Mouse (Mus musculus) macrophage (primary cell): ENCODE data around the gene Hspb7. TPM values are rescaled to one million over a fixed set of nuclear protein-coding genes. Genes with fewer than 3 reads are reported as not detected.

Experiments
- H3K27ac ChIP-seq: fragments of 350-480 bp; formaldehyde crosslinking; 2 replicates; pipeline ENCODE4 v1.9.0; 2021
- H3K36me3 ChIP-seq: fragments of 350-480 bp; formaldehyde crosslinking; 2 replicates; pipeline ENCODE4 v1.9.0; 2021; ENCODE audit errors: inconsistent target
- H3K4me3 ChIP-seq: fragments of 350-480 bp; formaldehyde crosslinking; 2 replicates; pipeline ENCODE4 v1.9.0; 2021; ENCODE audit errors: inconsistent target
- H3K79me2 ChIP-seq: fragments of 350-480 bp; formaldehyde crosslinking; 2 replicates; pipeline ENCODE4 v1.9.0; 2021; ENCODE audit errors: inconsistent target
- WGBS: methylation state at CpG from one replicate; pipeline ENCODE4 v1.1.7; 2026; ENCODE audit warnings: inconsistent platforms; ENCODE audit not compliant: missing documents; 5-methylcytosine and 5-hydroxymethylcytosine counted together
- polyA plus RNA-seq: library from polyadenylated mRNA; stranded (reverse); fragments of 250-400 nt; gene quantifications from 3 replicates; pipeline ENCODE4 v1.2.4, GENCODE M21; 2018; ENCODE audit warnings: inconsistent platforms
- total RNA-seq, 78 experiments: library from RNA; depleted of rRNA; stranded (reverse); fragments of 250-400 nt; gene quantifications; 1 replicate in 9 of 78; 2 replicates in 24 of 78; 3 replicates in 43 of 78; 4 replicates in 2 of 78; pipeline ENCODE4 v1.2.4; 2018; ENCODE audit warnings: inconsistent platforms in 56 of 78

Hspb7 gene
- total RNA-seq (2018; cell fraction: chromatin; rRNA removed): not detected
- not detected for total RNA-seq (2018; cell fraction: cytosol; rRNA removed)
- under 1 TPM in 1 of 26 experiments, not detected in 25; 0.24 TPM for total RNA-seq (2018; cell fraction: nucleus; rRNA removed)
- polyA plus RNA-seq: not detected in 3 replicates

DNA sequence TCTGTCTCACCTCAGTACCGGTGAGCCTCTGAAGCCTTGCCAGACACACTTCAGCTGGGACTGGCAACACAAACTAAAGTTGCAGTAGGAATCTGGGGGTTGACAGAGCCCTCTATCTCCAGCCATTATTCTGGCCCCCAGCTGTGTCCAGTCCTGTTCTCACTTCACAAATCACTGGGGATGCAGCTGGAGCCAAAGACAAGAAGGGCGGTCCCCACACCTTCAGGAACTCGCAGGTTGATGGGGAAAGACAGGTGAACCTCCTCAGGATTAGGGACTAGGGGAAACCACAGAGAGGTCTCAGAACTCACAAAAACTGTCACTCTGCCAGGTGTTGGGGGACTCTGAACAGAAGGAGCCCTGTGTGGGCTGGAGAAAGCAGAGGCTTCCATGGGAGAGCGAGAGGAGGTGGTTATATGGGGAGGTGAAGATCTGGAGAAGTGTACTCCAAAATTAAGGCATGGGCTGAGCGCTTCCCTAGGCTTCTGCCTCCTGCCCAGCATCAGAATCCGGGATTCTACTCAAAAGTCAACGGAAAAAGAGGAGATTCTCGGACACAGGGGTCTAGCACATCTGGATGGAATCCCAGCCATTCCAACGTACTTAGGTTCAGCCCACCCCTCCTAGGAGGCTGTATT, at the start of gene Hspb7:
Gene Hspb7 (plus strand): TSS at position 588 of the 638 bp plus-strand sequence.
- WGBS: 79% methylated on average over 9 of the region's 9 CpGs
- Histone ChIP-seq H3K79me2 (no peaks in the 10 kb centered on the region), H3K27ac (peak within 1 kb of the TSS; percentile 44), H3K4me3 (no peak within 1 kb of the TSS), H3K36me3 (no peaks in the 10 kb centered on the region)

DNA sequence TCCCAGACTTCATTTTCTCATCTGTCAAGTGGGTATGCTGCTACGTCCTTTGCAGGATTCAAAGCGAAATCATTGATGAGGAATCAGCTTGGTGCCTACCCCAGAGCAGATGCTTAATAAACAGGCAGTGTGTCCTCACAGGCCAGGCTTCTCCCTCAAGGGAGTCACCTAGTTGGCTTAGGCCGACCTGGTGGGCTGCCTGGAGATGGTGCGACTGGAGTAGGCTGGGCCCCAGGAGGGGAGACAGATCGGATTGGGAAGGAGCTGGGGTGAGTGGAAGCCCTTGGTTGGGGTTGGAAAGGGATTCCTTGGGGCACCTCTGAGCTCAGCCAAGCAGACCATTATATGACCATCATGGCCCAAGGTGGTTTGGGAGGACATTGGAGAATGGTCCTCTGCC, 48.2 kb upstream of the Hspb7 start:
- Histone ChIP-seq H3K27ac (no peak overlapping the region), H3K36me3 (no peaks in the 10 kb centered on the region), H3K79me2 (no peaks in the 10 kb centered on the region), H3K4me3 (no peak overlapping the region)
- 90% methylated on average over 5 of the region's 5 CpGs for WGBS

DNA sequence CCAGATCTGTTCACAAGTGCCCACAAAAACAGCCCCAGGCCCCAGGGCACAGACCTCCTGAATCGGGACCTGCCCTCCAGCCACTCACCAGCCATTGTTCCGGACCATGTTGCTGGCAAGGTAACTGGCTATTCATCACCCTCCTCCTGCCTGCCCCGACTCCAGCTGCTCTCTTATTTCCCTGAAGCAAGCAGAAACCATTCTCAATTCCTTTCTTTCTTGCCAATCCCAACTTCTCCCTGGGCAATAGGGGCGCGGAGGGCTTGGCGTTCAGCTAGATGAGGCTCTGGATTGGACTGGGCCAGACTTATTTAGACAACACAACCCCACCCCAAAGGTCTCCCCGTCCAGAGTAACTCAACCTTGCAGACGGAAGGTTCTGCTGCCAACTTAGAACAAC, 40.9 kb upstream of the Hspb7 start:
- no peaks in the 10 kb centered on the region for H3K36me3 ChIP-seq
- WGBS: 76% methylated on average over 8 of the region's 8 CpGs
- no peak overlapping the region for H3K4me3 ChIP-seq
- no peaks in the 10 kb centered on the region for H3K79me2 ChIP-seq
- no peak overlapping the region for H3K27ac ChIP-seq

DNA sequence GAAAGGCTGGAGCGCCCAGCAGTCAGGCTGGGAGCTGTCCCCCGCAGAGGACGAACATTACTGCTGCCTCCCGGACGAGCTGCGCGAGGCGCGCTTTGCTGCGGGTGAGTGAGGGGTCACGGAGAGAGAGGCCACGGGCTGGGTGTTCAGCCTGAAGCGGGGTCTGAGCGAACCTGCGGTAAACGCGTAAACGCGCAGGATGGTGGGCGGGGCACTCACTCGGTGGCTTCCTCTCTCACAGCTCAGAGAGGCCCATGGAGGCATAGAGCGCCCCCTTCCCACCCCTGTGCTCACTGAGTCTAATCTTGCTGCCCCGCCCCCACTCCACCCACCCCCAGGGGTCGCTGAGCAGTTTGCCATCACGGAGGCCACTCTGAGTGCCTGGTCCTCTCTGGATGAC, 38.2 kb upstream of the Hspb7 start:
- Histone ChIP-seq H3K27ac (no peak overlapping the region), H3K79me2 (no peaks in the 10 kb centered on the region), H3K4me3 (no peak overlapping the region), H3K36me3 (no peaks in the 10 kb centered on the region)
- under 1% methylated on average over 23 of the region's 25 CpGs for WGBS

DNA sequence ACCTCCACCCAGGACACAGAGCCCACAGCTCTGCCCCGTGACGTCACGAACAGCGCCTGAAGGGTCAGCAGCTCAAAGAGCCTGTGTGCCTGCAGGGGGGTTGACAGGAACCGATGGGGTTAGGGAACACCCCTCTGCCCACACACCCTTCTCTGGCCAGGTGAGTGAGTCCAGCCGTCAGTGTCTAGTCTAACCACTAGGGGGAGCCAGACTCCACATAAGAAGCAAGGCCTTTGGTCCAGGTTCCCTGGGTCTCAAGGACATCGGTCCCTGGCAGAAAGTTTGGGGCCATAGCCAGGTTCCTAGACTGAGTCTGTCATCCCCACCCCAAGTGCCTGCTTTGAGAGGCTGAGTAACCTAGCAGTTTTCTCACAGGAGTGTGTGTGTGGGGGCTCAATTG, 35.3 kb upstream of the Hspb7 start:
- whole genome bisulfite sequencing: under 1% methylated on average over 7 of the region's 7 CpGs
- Histone ChIP-seq H3K27ac (no peak overlapping the region), H3K36me3 (no peaks in the 10 kb centered on the region), H3K4me3 (no peak overlapping the region), H3K79me2 (no peaks in the 10 kb centered on the region)

DNA sequence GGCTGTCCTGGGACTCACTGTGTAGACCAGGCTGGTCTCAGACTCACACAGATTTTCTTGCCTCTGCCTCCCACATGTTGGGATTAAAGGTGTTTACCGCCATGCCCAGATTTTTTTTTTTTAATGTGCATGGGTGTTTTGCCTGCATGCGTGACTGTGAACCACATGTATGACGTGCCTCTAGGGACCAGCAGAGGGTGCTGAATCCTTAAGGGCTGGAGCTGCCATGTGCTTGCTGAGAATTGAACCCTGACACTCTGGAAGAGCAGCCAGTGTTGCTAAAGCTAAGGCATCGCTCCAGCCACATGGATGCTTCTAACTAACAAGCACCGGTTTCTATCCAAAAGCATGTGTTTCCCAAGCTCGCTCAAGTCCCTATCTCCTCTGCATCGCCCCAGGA, 34.4 kb upstream of the Hspb7 start:
- Histone ChIP-seq H3K36me3 (no peaks in the 10 kb centered on the region), H3K79me2 (no peaks in the 10 kb centered on the region), H3K4me3 (no peak overlapping the region), H3K27ac (no peak overlapping the region)
- 88% methylated on average over 7 of the region's 7 CpGs for WGBS

DNA sequence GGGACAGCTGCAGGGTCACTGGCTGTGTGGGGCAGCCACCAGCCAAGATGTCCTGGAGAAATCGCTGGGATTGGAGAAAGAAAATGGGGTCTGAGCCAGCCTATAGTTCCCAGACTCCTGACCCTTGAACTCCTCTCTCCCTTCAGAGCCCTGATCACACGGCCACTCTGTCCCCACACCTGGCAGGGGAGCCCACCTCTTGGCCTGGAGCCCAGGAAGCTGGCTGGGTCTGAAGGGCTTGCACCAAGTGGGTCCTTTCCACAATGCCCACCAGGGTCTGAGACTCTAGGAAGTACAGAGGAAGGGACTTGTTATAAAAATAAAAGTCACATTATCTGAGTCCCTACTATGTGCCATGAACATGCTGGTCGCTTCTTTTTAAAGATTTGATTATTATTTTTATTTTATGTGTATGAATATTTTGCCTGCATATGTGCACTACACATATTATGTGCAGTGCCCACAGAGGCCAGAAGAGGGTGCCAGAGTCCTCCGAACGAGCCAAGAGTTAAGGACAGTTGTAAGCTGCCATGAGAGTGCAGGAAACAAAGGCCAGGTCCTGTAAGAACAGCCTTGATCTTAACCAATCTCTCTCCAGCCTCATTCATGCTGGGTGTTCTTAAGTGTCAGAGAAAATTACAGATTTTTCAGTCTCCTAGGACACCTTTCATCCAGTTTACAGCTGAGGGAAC, 33.3 kb upstream of the Hspb7 start:
- Histone ChIP-seq H3K79me2 (no peaks in the 10 kb centered on the region), H3K27ac (no peak overlapping the region), H3K4me3 (no peak overlapping the region), H3K36me3 (no peaks in the 10 kb centered on the region)
- 20% methylated on average over 5 of the region's 5 CpGs for WGBS

DNA sequence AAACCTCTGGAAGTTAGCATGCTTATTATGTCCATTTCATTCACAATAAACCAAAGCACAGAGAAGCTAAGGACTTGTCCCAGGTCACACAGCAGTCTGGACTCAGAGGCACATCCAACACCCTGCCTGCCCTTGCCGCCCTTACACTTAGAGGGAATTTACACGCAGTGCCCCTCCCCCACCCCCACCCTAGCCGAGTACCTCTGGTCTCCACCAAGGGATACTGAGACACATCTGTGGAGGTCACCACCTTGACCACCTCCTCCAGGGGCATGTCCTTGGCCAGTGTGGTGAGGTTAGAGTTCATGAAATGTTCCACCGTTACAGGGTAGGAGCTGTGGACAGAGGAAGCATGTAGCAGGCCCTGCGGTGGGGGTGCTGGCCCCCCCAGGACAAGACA, 32.6 kb upstream of the Hspb7 start:
- no peak overlapping the region for H3K27ac ChIP-seq
- H3K4me3 ChIP-seq: no peak overlapping the region
- no peaks in the 10 kb centered on the region for H3K79me2 ChIP-seq
- WGBS: 77% methylated on average over 4 of the region's 5 CpGs
- H3K36me3 ChIP-seq: no peaks in the 10 kb centered on the region

DNA sequence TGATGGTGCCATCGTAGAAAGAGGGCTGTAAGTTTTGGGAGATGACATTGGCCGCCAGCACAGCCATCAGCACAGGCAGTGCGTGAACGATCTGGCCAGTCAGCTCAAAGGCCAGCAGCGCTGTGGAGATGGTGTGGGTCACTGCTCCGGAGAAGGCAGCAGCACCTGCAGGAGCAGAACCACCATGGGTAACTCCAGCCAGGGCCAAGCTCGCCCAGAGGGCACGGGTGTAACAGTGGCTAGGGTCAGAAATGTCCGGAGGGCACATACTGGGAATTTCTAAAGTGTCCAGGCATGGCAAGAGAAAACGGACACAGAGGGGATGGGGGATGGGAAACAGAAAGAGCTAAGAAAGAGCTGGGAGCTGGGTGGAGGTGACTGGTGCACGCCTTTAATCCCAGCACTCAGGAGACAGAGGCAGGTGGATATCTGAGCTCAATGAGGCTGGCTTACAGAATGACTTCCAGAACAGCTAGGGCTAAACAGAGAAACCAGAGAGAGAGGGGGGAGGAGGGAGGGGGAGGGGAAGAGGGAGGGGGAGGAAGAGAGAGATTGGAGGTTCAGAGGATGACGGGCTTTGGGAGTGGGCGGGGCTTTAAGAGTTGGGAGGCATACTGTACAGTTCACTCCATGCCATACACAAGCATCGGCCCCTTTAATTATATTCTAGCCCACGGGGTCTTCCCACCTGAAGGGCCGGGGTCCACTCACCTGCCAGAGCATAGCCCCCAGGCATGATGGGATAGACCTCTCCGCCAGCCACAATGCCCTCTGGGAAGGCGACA, 31.0 kb upstream of the Hspb7 start:
- Histone ChIP-seq H3K36me3 (no peaks in the 10 kb centered on the region), H3K27ac (no peak overlapping the region)
- 90% methylated on average over 18 of the region's 18 CpGs for WGBS

DNA sequence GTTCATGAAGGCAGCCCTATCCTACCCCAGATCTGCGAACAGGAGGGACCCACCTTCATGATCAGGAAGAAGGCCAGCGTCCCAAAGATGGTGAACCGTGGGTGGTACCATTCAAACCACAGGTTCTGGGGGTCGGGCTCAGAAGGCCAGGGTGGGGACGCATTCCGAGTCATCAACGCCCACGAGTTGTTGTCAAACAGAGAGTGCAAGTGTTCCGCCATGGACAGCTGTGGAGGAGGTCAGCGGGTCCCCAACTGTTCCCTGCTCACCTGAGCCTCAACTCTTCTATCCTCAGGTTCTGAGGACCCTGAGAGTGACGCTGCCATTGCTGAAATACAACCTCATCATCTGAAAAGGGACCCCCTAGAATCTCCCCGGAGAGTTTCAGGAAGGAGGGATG, 29.3 kb upstream of the Hspb7 start:
- Histone ChIP-seq H3K79me2 (no peaks in the 10 kb centered on the region), H3K36me3 (no peaks in the 10 kb centered on the region), H3K27ac (no peak overlapping the region), H3K4me3 (no peak overlapping the region)
- WGBS: 85% methylated on average over 12 of the region's 12 CpGs

More for the DNA sequence above, 31.0 kb upstream of the Hspb7 start:
- Histone ChIP-seq H3K4me3 (no peak overlapping the region), H3K79me2 (no peaks in the 10 kb centered on the region)

DNA sequence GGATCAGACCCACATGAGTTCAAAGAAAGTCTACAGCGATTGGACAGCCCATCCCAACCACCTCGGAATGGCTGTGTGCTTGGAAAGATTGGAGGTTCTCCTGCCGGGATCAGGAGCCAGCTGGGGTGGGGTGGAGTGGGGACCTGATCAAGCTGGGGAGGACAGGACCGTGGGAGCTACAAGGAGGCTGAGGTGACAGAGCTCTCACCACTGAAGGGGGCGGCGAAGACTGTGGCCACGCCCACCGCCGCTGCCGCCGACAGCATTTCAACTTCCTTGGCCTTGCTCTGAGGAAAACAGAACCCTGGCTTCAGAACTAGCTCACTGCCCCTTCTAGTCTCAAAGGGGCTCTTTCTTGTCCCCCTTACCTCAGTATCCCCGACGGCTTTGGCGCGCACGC, 25.8 kb upstream of the Hspb7 start:
- H3K79me2 ChIP-seq: no peaks in the 10 kb centered on the region
- H3K4me3 ChIP-seq: no peak overlapping the region
- no peak overlapping the region for H3K27ac ChIP-seq
- WGBS: 58% methylated on average over 16 of the region's 16 CpGs
- no peaks in the 10 kb centered on the region for H3K36me3 ChIP-seq

DNA sequence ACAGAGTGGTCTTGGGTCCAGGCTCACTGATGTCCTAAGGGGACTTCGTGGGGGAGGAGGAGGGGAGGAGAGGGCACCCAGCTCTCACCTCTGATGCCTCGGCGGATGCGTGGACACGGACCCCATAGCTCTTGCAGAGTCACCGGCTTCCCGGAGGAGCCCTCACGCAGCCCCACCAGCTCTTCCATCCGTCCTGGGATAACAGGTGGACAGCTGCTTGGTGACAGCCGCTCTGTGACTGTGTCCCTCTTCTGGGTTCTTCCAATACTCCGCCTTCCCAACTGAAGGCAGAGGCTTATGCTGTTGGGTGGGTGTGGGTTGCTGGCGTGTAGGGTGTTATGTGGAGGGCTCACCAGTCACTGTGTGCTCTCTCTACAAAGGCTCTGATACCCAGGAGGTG, 22.7 kb upstream of the Hspb7 start:
- no peaks in the 10 kb centered on the region for H3K36me3 ChIP-seq
- H3K27ac ChIP-seq: no peak overlapping the region
- no peaks in the 10 kb centered on the region for H3K79me2 ChIP-seq
- 88% methylated on average over 12 of the region's 12 CpGs for WGBS
- H3K4me3 ChIP-seq: no peak overlapping the region

DNA sequence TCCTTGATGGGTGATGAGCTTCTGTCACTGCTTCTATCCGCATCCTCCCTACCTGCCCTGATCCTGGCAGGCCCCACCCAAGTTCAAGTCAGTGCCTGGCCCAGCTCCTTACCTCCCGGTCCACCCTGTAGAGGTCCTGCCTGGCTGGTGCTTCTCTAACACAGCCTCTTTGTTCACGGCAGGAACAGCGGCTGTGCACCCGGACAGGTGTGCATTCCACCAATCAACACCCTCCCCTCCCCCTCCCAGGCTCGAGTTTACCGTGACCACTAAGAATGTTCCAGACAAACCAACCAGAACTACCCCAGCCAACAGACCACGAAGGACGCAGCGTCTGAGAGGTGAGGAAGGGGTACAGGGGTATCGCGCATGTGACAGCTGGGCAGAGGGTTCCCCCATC, 22.0 kb upstream of the Hspb7 start, which contains the start of gene Clcnka:
Gene Clcnka (minus strand): TSS at position 180 of the 400 bp plus-strand sequence.
- WGBS: 73% methylated on average over 12 of the region's 12 CpGs
- Histone ChIP-seq H3K79me2 (no peaks in the 10 kb centered on the region), H3K27ac (no peak within 1 kb of the TSS), H3K36me3 (no peaks in the 10 kb centered on the region), H3K4me3 (no peak within 1 kb of the TSS)

DNA sequence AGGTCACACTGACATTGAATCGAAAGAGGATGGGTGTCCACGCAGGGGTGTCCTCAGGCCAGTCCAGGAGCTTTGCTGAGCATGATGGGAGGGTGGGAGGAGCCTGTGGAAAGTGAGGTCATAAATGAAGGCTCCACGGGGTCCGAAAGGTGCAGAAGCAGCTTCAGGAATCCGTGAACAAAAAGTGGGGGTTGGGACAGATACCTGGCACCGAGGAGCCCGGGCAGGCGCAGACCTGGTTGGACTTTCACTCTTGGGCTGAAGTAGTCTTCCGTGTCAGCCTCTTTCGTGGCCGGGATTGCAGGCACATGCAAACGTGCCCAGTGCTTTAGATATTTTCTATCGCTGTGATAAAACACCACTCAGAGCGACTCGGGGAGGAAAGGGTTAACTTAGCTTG, 20.4 kb upstream of the Hspb7 start:
- Histone ChIP-seq H3K27ac (no peak overlapping the region), H3K36me3 (no peaks in the 10 kb centered on the region), H3K4me3 (no peak overlapping the region), H3K79me2 (no peaks in the 10 kb centered on the region)
- 91% methylated on average over 15 of the region's 15 CpGs for WGBS
